Mouse (Mus musculus): ENCODE measurements around the gene 4933407L21Rik. TPM values are rescaled to one million over a fixed set of nuclear protein-coding genes. Genes with fewer than 3 reads are reported as not detected.
"Not testable (repeated sequence)": the region's sequence is repeated elsewhere in the genome, so short reads cannot be mapped to it uniquely, and the experiment has no call there.

Gene 4933407L21Rik
- polyA plus RNA-seq, 1 experiment from 2014 or later: 8.9 TPM

- WGBS: 92% methylated on average over 3 of the region's 3 CpGs
These were observed 42.8 kb downstream of the 4933407L21Rik start for GRCm38 (mm10) chr1:85971070-85971469.

GRCm38 (mm10) chr1:85972341-85972740 is 44.1 kb downstream of the 4933407L21Rik start:
- Histone ChIP-seq H3K9me3 (no peaks in the 10 kb centered on the region), H3K4me1 (no peaks in the 10 kb centered on the region), H3K4me2 (no peak overlapping the region), H3K27me3 (replicated peaks) (no peaks in the 10 kb centered on the region), H3K9ac (no peak overlapping the region), H3K36me3 (replicated peaks) (no peaks in the 10 kb centered on the region), H3K4me3 (no peak overlapping the region), H3K27ac (no peak overlapping the region)
- no peak for ATAC-seq (replicated peaks)
- 61% methylated on average over 3 of the region's 3 CpGs for WGBS

More at GRCm38 (mm10) chr1:85971070-85971469, 42.8 kb downstream of the 4933407L21Rik start:
- no peaks in the 10 kb centered on the region for H3K9me3 ChIP-seq
- H3K4me2 ChIP-seq: no peak overlapping the region
- no peaks in the 10 kb centered on the region for H3K4me1 ChIP-seq
- no peak for ATAC-seq (replicated peaks)
- no peaks in the 10 kb centered on the region for H3K27me3 ChIP-seq (replicated peaks)
- no peak overlapping the region for H3K9ac ChIP-seq
- H3K4me3 ChIP-seq: no peak overlapping the region
- no peaks in the 10 kb centered on the region for H3K36me3 ChIP-seq (replicated peaks)
- no peak overlapping the region for H3K27ac ChIP-seq

DNA sequence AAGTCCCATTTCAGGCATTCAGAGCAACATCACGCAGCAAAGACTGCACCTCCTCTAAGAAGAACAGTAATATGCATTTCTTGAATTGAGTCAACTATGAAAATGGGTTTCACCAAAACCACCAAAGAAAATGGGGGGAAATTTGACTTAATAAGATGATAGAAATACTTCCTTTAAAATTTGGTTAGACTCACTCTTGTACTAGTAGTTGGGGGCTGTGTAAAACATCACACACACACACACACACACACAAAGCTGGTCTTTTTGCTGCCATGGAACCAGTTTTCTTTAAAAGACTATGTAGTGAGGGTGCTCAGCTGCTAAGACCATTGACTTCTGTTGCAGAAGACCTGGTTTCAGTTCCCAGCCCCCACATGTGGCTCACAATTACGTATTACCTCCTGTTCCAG is 45.2 kb downstream of the 4933407L21Rik start:
- H3K36me3 ChIP-seq (replicated peaks): no peaks in the 10 kb centered on the region
- no peak overlapping the region for H3K4me3 ChIP-seq
- 90% methylated on average over 2 of the region's 2 CpGs for WGBS
- no peak overlapping the region for H3K27ac ChIP-seq
- H3K27me3 ChIP-seq (replicated peaks): no peaks in the 10 kb centered on the region
- no peak overlapping the region for H3K9ac ChIP-seq
- ATAC-seq (replicated peaks): no peak
- H3K4me2 ChIP-seq: no peak overlapping the region
- H3K9me3 ChIP-seq: no peaks in the 10 kb centered on the region
- H3K4me1 ChIP-seq: no peaks in the 10 kb centered on the region

GRCm38 (mm10) chr1:85977709-85978108 is 49.4 kb downstream of the 4933407L21Rik start:
- Histone ChIP-seq H3K4me1 (no peaks in the 10 kb centered on the region), H3K9ac (no peak overlapping the region), H3K4me3 (no peak overlapping the region), H3K27me3 (replicated peaks) (no peaks in the 10 kb centered on the region), H3K27ac (no peak overlapping the region), H3K36me3 (replicated peaks) (no peaks in the 10 kb centered on the region), H3K9me3 (no peaks in the 10 kb centered on the region), H3K4me2 (no peak overlapping the region)
- WGBS: 77% methylated on average over 3 of the region's 3 CpGs
- ATAC-seq (replicated peaks): no peak

DNA sequence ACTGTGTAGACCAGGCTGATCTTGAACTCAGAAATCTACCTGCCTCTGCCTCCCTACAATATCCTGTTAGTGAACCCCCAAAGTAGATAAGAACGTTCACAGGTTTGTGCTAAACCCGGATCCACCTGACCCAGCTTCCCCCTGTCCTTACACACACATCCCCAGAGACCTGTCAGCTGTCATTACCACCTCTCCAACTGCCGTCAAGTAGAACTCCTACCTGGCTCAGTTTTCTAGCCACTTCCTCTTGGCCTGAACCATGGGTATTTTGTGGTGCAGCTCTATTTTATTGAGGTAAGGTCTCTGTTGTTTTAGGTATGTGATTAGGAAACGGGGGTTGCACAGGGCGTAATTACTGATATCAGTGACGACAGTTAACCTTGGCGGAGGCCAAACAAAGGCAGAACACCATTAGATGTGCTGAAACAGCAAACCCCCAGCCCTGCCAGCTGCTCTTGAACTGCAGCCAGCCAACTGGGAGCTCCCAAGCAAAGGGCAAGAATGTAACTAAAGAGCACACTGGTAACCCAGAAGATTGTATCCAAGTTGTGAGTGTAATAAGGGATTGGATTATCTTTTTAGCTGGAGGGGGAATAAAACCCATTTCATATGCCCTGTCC is 53.6 kb downstream of the 4933407L21Rik start:
- ATAC-seq (replicated peaks): no peak
- H3K4me3 ChIP-seq: no peak overlapping the region
- H3K4me2 ChIP-seq: no peak overlapping the region
- no peaks in the 10 kb centered on the region for H3K4me1 ChIP-seq
- no peaks in the 10 kb centered on the region for H3K9me3 ChIP-seq
- no peak overlapping the region for H3K9ac ChIP-seq
- H3K27me3 ChIP-seq (replicated peaks): no peaks in the 10 kb centered on the region
- H3K36me3 ChIP-seq (replicated peaks): no peaks in the 10 kb centered on the region
- 77% methylated on average over 7 of the region's 7 CpGs for WGBS
- no peak overlapping the region for H3K27ac ChIP-seq

GRCm38 (mm10) chr1:85985784-85986183 is 57.5 kb downstream of the 4933407L21Rik start:
- no peaks in the 10 kb centered on the region for H3K4me1 ChIP-seq
- no peaks in the 10 kb centered on the region for H3K36me3 ChIP-seq (replicated peaks)
- H3K9ac ChIP-seq: no peak overlapping the region
- H3K9me3 ChIP-seq: no peaks in the 10 kb centered on the region
- no peak for ATAC-seq (replicated peaks)
- no peaks in the 10 kb centered on the region for H3K27me3 ChIP-seq (replicated peaks)
- 86% methylated on average over 3 of the region's 3 CpGs for WGBS
- no peak overlapping the region for H3K4me3 ChIP-seq
- no peak overlapping the region for H3K4me2 ChIP-seq
- H3K27ac ChIP-seq: no peak overlapping the region

DNA sequence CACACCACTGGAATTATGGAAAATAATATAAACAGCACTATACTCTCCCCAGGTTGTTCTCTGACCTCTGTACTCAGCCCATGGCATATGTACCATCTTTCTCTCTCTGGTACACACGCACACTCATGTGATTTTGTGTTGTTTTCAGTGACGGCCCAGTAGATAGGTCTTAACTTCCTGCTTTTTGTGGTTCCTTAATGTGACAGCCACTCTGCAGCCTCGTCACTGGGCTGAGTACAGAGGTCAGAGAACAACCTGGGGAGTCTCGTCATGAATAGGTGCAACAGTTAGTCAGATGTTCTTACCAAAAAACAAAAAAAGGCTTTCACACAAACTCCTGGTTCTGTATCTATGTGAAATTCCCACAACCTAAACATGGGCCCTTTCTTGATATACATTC is 60.1 kb downstream of the 4933407L21Rik start:
- H3K9me3 ChIP-seq: no peaks in the 10 kb centered on the region
- 82% methylated on average over 4 of the region's 4 CpGs for WGBS
- no peaks in the 10 kb centered on the region for H3K36me3 ChIP-seq (replicated peaks)
- ATAC-seq (replicated peaks): no peak
- H3K4me2 ChIP-seq: no peak overlapping the region
- no peaks in the 10 kb centered on the region for H3K27me3 ChIP-seq (replicated peaks)
- H3K27ac ChIP-seq: no peak overlapping the region
- no peak overlapping the region for H3K9ac ChIP-seq
- no peaks in the 10 kb centered on the region for H3K4me1 ChIP-seq
- no peak overlapping the region for H3K4me3 ChIP-seq

DNA sequence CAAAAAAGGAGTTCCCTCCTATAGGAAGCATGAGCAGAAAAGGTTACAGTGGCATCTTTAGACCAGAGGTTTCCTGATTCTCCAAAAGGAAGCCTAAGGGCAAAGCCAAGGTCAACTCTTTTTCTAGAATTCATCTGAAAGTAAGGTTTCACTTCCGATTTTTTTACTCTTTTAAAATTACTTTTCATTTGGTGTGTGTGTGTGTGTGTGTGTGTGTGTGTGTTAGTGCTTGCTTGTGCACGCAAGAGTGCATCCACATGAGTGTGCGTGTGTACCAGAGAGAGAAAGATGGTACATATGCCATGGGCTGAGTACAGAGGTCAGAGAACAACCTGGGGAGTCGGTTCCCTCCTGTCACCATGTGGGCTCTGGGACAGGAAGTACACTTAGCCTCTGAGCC is 60.6 kb downstream of the 4933407L21Rik start:
- not testable (repeated sequence) for ATAC-seq (replicated peaks); H3K36me3 ChIP-seq (replicated peaks); H3K27ac ChIP-seq; H3K4me1 ChIP-seq; H3K9ac ChIP-seq; H3K4me2 ChIP-seq; H3K9me3 ChIP-seq; H3K4me3 ChIP-seq; H3K27me3 ChIP-seq (replicated peaks)
- 92% methylated on average over 4 of the region's 4 CpGs for WGBS

Other genes starting within 250 kb of the 4933407L21Rik start
- 0.19 and 0.56 TPM in 2 replicates for gene A630001G21Rik, start 149.8 kb upstream of the 4933407L21Rik start, polyA plus RNA-seq (2015; fragmentation: Nextera tagmentation; extraction: Ambion mirVana)
- 53.1 and 54.5 TPM in 2 replicates for gene Cab39, start 135.0 kb upstream of the 4933407L21Rik start, polyA plus RNA-seq (2015; fragmentation: Nextera tagmentation; extraction: Ambion mirVana)
- 233 and 248 TPM in 2 replicates for gene Itm2c, start 34.2 kb upstream of the 4933407L21Rik start, polyA plus RNA-seq (2015; fragmentation: Nextera tagmentation; extraction: Ambion mirVana)
- 0.15 and 0.17 TPM in 2 replicates for gene Gpr55, start 32.5 kb downstream of the 4933407L21Rik start, polyA plus RNA-seq (2015; fragmentation: Nextera tagmentation; extraction: Ambion mirVana)
- 0.35 and 0.52 TPM in 2 replicates for gene Spata3, start 88.3 kb downstream of the 4933407L21Rik start, polyA plus RNA-seq (2015; fragmentation: Nextera tagmentation; extraction: Ambion mirVana)
- 8.6 and 9.7 TPM in 2 replicates for gene 2810459M11Rik, start 117.4 kb downstream of the 4933407L21Rik start, polyA plus RNA-seq (2015; fragmentation: Nextera tagmentation; extraction: Ambion mirVana)
- gene Psmd1, start 135.9 kb downstream of the 4933407L21Rik start, polyA plus RNA-seq (2015; fragmentation: Nextera tagmentation; extraction: Ambion mirVana): 191 TPM in 2 replicates
- 0.11 and 0.46 TPM in 2 replicates for gene Htr2b, start 183.5 kb downstream of the 4933407L21Rik start, polyA plus RNA-seq (2015; fragmentation: Nextera tagmentation; extraction: Ambion mirVana)
- 0.23 and 0.54 TPM in 2 replicates for gene Gm21972, start 205.2 kb downstream of the 4933407L21Rik start, polyA plus RNA-seq (2015; fragmentation: Nextera tagmentation; extraction: Ambion mirVana)
- gene Armc9, start 226.3 kb downstream of the 4933407L21Rik start, polyA plus RNA-seq (2015; fragmentation: Nextera tagmentation; extraction: Ambion mirVana): 35.7 and 39.7 TPM in 2 replicates

Measured in midbrain, embryonic 15.5 days (tissue).